Mouse (Mus musculus) urinary bladder, postnatal 14 days (tissue): Measurements from ENCODE around the gene Spata18.

Experiments used
- DNase-seq: peaks from one replicate; pipeline ENCODE4 v3.0.0; 2021; ENCODE audit warnings: low spot score

The Spata18 gene

GRCm38 (mm10) chr5:73666695-73667094 lies 15.5 kb downstream of the Spata18 start:
- DNase-seq = no peak

- DNase-seq = no peak
These were observed 16.7 kb downstream of the Spata18 start for GRCm38 (mm10) chr5:73667877-73668276.

GRCm38 (mm10) chr5:73669386-73669785 lies 18.2 kb downstream of the Spata18 start:
- no peak for DNase-seq

GRCm38 (mm10) chr5:73675604-73676003 lies 24.4 kb downstream of the Spata18 start:
- DNase-seq = no peak

- no peak for DNase-seq
These were observed 25.4 kb downstream of the Spata18 start for GRCm38 (mm10) chr5:73676626-73677025.

- no peak for DNase-seq
These were observed 32.0 kb downstream of the Spata18 start for GRCm38 (mm10) chr5:73683221-73683620.

GRCm38 (mm10) chr5:73683706-73684409 lies 32.7 kb downstream of the Spata18 start:
- DNase-seq = no peak

GRCm38 (mm10) chr5:73686149-73686548 lies 35.0 kb downstream of the Spata18 start:
- DNase-seq = no peak

- no peak for DNase-seq
These were observed 37.4 kb downstream of the Spata18 start for GRCm38 (mm10) chr5:73688576-73688975.

GRCm38 (mm10) chr5:73690146-73690545 lies 39.0 kb downstream of the Spata18 start:
- no peak for DNase-seq

- no peak for DNase-seq
These were observed 40.7 kb downstream of the Spata18 start for GRCm38 (mm10) chr5:73691723-73692520.

- no peak for DNase-seq
These were observed 42.6 kb downstream of the Spata18 start for GRCm38 (mm10) chr5:73693778-73694177.

- no peak for DNase-seq
These were observed 43.3 kb downstream of the Spata18 start for GRCm38 (mm10) chr5:73694254-73695015.

GRCm38 (mm10) chr5:73697700-73698099 lies 46.5 kb downstream of the Spata18 start:
- no peak for DNase-seq

- DNase-seq = no peak
These were observed 50.1 kb downstream of the Spata18 start for GRCm38 (mm10) chr5:73701063-73701890.

- DNase-seq = no peak
These were observed 50.9 kb downstream of the Spata18 start for GRCm38 (mm10) chr5:73701946-73702710.

GRCm38 (mm10) chr5:73703096-73703495 lies 51.9 kb downstream of the Spata18 start:
- no peak for DNase-seq

GRCm38 (mm10) chr5:73704263-73704662 lies 53.1 kb downstream of the Spata18 start:
- no peak for DNase-seq

- no peak for DNase-seq
These were observed 53.6 kb downstream of the Spata18 start for GRCm38 (mm10) chr5:73704757-73705156.

GRCm38 (mm10) chr5:73705290-73705689 lies 54.1 kb downstream of the Spata18 start:
- DNase-seq = no peak

GRCm38 (mm10) chr5:73712852-73713251 lies 61.7 kb downstream of the Spata18 start:
- DNase-seq = no peak
